ENCODE assay signal across 21 mouse cellular contexts in the genomic region with DNA sequence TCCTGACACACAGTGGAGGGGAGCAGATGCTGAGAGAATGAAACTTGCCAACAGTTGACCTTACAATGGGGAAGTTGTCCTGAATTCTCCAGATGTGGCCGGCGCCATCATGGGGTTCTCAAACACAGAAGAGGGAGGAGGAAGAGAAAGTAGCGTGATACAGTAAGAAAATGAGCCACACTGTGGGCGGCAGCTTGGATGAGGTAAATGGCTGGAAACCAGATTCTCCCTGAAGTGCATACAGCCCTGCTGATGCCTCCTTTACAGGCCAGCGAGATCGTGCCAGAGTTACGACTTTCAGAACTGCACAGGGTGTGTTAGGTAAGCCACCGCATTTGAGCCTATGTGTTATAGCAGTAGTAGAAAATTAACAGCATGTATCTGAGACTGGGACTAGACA. TPM values are rescaled to one million over a fixed set of nuclear protein-coding genes. Genes with fewer than 3 reads are reported as not detected.
DNase-seq lines count a peak whose midpoint lies in the region; ATAC-seq and TF ChIP-seq lines count a peak whose summit lies in the region.
"Had no signal": no experiment of that assay in that cellular context is flagged by ENCODE, and none has a peak within 500 bp of the region (broad histone marks: within the 10 kb centered on the region; RNA-seq: fewer than 3 reads in every experiment).

No protein-coding gene starts in this region.

- no peaks in the 10 kb centered on the region for H3K4me1 ChIP-seq in liver, adult 2 months (ENCODE audit: control insufficient read depth, insufficient read depth, low read length)
- H3K4me1 ChIP-seq in liver, embryonic 11.5 days (replicated peaks; ENCODE audit: control insufficient read depth, insufficient read depth, low read length) = no peaks in the 10 kb centered on the region
- H3K4me1 ChIP-seq in midbrain, embryonic 14.5 days (ENCODE audit: control insufficient read depth, insufficient read depth, low read length) = no peaks in the 10 kb centered on the region
- H3K4me1 ChIP-seq: embryonic facial prominence, embryonic 15.5 days; hindbrain, embryonic 12.5 days; limb, embryonic 13.5 days; midbrain, embryonic 13.5 days had no signal

- H3K9me3 ChIP-seq in liver, embryonic 11.5 days (ENCODE audit: control insufficient read depth, low read length) = no peaks in the 10 kb centered on the region
- H3K9me3 ChIP-seq in midbrain, embryonic 14.5 days (ENCODE audit: control insufficient read depth, low read length) = no peaks in the 10 kb centered on the region
- H3K9me3 ChIP-seq: embryonic facial prominence, embryonic 15.5 days; forebrain, embryonic 10.5 days; hindbrain, embryonic 12.5 days; limb, embryonic 13.5 days; midbrain, embryonic 13.5 days had no signal

- no peak for TF ChIP-seq POLR2A in liver, adult 2 months (IDR thresholded peaks at IDR 0.05; ENCODE audit: extremely low read depth, insufficient read depth, low read length)

- no peaks in the 10 kb centered on the region for H3K36me3 ChIP-seq in liver, adult 2 months (ENCODE audit: control insufficient read depth, insufficient read depth, low read length)
- H3K36me3 ChIP-seq in liver, embryonic 11.5 days (ENCODE audit: control insufficient read depth, insufficient read depth, low read length) = no peaks in the 10 kb centered on the region
- H3K36me3 ChIP-seq in midbrain, embryonic 14.5 days (ENCODE audit: control insufficient read depth, insufficient read depth, low read length) = no peaks in the 10 kb centered on the region
- H3K36me3 ChIP-seq: embryonic facial prominence, embryonic 15.5 days; forebrain, embryonic 10.5 days; hindbrain, embryonic 12.5 days; limb, embryonic 13.5 days; midbrain, embryonic 13.5 days had no signal

- peak; percentile 58 for ATAC-seq in frontal cortex, adult (ENCODE audit: low TSS enrichment)
- ATAC-seq in liver, embryonic 11.5 days (replicated peaks; ENCODE audit: low FRiP score) = no peak
- peak; percentile 60 for ATAC-seq in granulocyte monocyte progenitor cell, adult 5-6 weeks (replicated peaks; ENCODE audit: poor library complexity, severe bottlenecking)
- no peak for ATAC-seq in midbrain, embryonic 14.5 days (ENCODE audit: low FRiP score, low TSS enrichment)
- ATAC-seq: inflammation-experienced regulatory T-cells, adult 6 months; liver, postnatal 0 days; midbrain, embryonic 13.5 days had no signal

- no peak overlapping the region for H3K4me3 ChIP-seq in liver, adult 2 months (ENCODE audit: insufficient read depth, low read depth, low read length)
- no peak overlapping the region for H3K4me3 ChIP-seq in liver, embryonic 11.5 days (ENCODE audit: low read depth, low read length)
- no peak overlapping the region for H3K4me3 ChIP-seq in midbrain, embryonic 14.5 days (replicated peaks; ENCODE audit: low read depth, low read length)
- H3K4me3 ChIP-seq: embryonic facial prominence, embryonic 15.5 days; forebrain, embryonic 10.5 days; heart, adult 2 months; hindbrain, embryonic 12.5 days; limb, embryonic 13.5 days; midbrain, embryonic 13.5 days had no signal

- no peaks in the 10 kb centered on the region for H3K79me2 ChIP-seq in liver, adult 2 months (ENCODE audit: control insufficient read depth, insufficient read depth, low read length)

- H3K9ac ChIP-seq in liver, adult 2 months (ENCODE audit: low read depth, low read length) = no peak overlapping the region
- no peak overlapping the region for H3K9ac ChIP-seq in liver, embryonic 11.5 days (ENCODE audit: low read depth, low read length)
- H3K9ac ChIP-seq in midbrain, embryonic 14.5 days (replicated peaks; ENCODE audit: low read length) = no peak overlapping the region
- H3K9ac ChIP-seq: embryonic facial prominence, embryonic 15.5 days; hindbrain, embryonic 12.5 days; limb, embryonic 13.5 days; liver, postnatal 0 days; midbrain, embryonic 13.5 days had no signal

- H3K27ac ChIP-seq in liver, adult 2 months (replicated peaks; ENCODE audit: insufficient read depth, low read depth, low read length) = no peak overlapping the region
- H3K27ac ChIP-seq in liver, embryonic 11.5 days (ENCODE audit: low read depth, low read length) = no peak overlapping the region
- no peak overlapping the region for H3K27ac ChIP-seq in midbrain, embryonic 14.5 days (replicated peaks; ENCODE audit: low read depth, low read length)
- H3K27ac ChIP-seq: embryonic facial prominence, embryonic 15.5 days; forebrain, embryonic 10.5 days; heart, adult 2 months; hindbrain, embryonic 12.5 days; limb, embryonic 13.5 days; midbrain, embryonic 13.5 days had no signal

- no peak for DNase-seq in frontal cortex, postnatal 14 days (ENCODE audit: low spot score in 2 of 2)
- DNase-seq in liver, adult 2 months (ENCODE audit: extremely low read depth, low read depth, low spot score) = peak; percentile 20
- no peak for DNase-seq in liver, embryonic 11.5 days (ENCODE audit: low spot score)
- DNase-seq in skeletal muscle tissue, adult 2 months (ENCODE audit: low read depth, low spot score) = peak; percentile 29
- no peak for DNase-seq in midbrain, embryonic 14.5 days
- DNase-seq in embryo, embryonic 11 days = no peak
- DNase-seq: cerebellum, adult 11 months; cerebellum, postnatal 14 days; gastrocnemius, postnatal 10 days; heart, adult 2 months; kidney, postnatal 4 days; liver, postnatal 0 days; right cerebral cortex, postnatal 14 days had no signal

- no peaks in the 10 kb centered on the region for H3K27me3 ChIP-seq in liver, adult 2 months (ENCODE audit: control insufficient read depth, insufficient read depth, low read length)
- H3K27me3 ChIP-seq in liver, embryonic 11.5 days (replicated peaks; ENCODE audit: control insufficient read depth, insufficient read depth, low read length) = no peaks in the 10 kb centered on the region
- H3K27me3 ChIP-seq in midbrain, embryonic 14.5 days (ENCODE audit: control insufficient read depth, insufficient read depth, low read length) = no peaks in the 10 kb centered on the region
- H3K27me3 ChIP-seq: embryonic facial prominence, embryonic 15.5 days; hindbrain, embryonic 12.5 days; limb, embryonic 13.5 days; midbrain, embryonic 13.5 days had no signal

- H3K4me2 ChIP-seq in liver, embryonic 11.5 days = no peak overlapping the region
- H3K4me2 ChIP-seq in midbrain, embryonic 14.5 days (ENCODE audit: low read length) = no peak overlapping the region
- H3K4me2 ChIP-seq: embryonic facial prominence, embryonic 15.5 days; hindbrain, embryonic 12.5 days; limb, embryonic 13.5 days; midbrain, embryonic 13.5 days had no signal

- 89% methylated on average over 8 of the region's 8 CpGs for WGBS in liver, adult 2 months
- WGBS in liver, embryonic 11.5 days = 79% methylated on average over 8 of the region's 8 CpGs
- 96% methylated on average over 8 of the region's 8 CpGs for WGBS in midbrain, embryonic 14.5 days

- TF ChIP-seq CTCF in liver, adult 2 months (IDR thresholded peaks at IDR 0.05; ENCODE audit: low read depth, low read length) = no peak

RNA-seq across cellular contexts. Expression of a gene that starts 49.3 kb away (rescaled TPM):
- total RNA-seq in liver, adult 2 months (2014; rRNA removed) = 1.4 TPM in 2 replicates
- 0.71 and 0.86 TPM in 2 replicates for polyA plus RNA-seq in liver, adult 2 months (2012; rRNA removed)
- 1.7 and 1.9 TPM in 2 replicates for polyA plus RNA-seq in liver, embryonic 11.5 days (2014; fragmentation: Nextera tagmentation; extraction: Ambion mirVana)
- total RNA-seq in granulocyte monocyte progenitor cell, adult 5-6 weeks (2014; fragmentation: Nextera tagmentation) = 3.6 TPM in 2 replicates
- 3.7 and 4.5 TPM in 2 replicates for total RNA-seq in granulocyte monocyte progenitor cell, adult 5-6 weeks (2017)
- polyA plus RNA-seq in midbrain, embryonic 14.5 days (2014; fragmentation: Nextera tagmentation; extraction: Ambion mirVana) = 23.4 and 30.3 TPM in 2 replicates

Comparison
In these comparisons a context has a peak if more than half of its experiments do, and no peak if none do; other contexts are left out.
1. DNase-seq: peak in liver, adult 2 months (single experiment) and skeletal muscle tissue, adult 2 months (single experiment); none in frontal cortex, postnatal 14 days (0 of 2), liver, embryonic 11.5 days (single experiment), midbrain, embryonic 14.5 days (single experiment) and embryo, embryonic 11 days (single experiment).
2. ATAC-seq: peak in frontal cortex, adult (single experiment) and granulocyte monocyte progenitor cell, adult 5-6 weeks (single experiment); none in liver, embryonic 11.5 days (single experiment) and midbrain, embryonic 14.5 days (single experiment).